Mouse (Mus musculus) liver, postnatal 0 days (tissue): ENCODE data around the gene Ndufaf7.

ENCODE experiments used
- CTCF ChIP-seq: sonication (generic); IDR thresholded peaks from 2 replicates; pipeline ENCODE4 v1.5.1; 2016; ENCODE audit warnings: antibody characterized with exemption, low read depth
- EP300 ChIP-seq: IDR thresholded peaks from 2 replicates; pipeline ENCODE4 v1.6.1; 2016; ENCODE audit warnings: antibody characterized with exemption, low read depth, mild to moderate bottlenecking

- TF ChIP-seq CTCF (no peak), EP300 (no peak)
Observed at GRCm38 (mm10) chr17:78917696-78918095, 19.2 kb upstream of the Ndufaf7 start.
